Mouse (Mus musculus) midbrain, embryonic 14.5 days (tissue): ENCODE results near the gene Cdipt. TPM values are rescaled to one million over a fixed set of nuclear protein-coding genes. Genes with fewer than 3 reads are reported as not detected.
A peak's percentile ranks its signal among the peaks of the same experiment; 100 is the strongest.

Source experiments
- ATAC-seq: fragments of 200-750 bp; cut with Nextera tagmentation; 2 replicates; pipeline ENCODE4 v1.8.0; 2017; ENCODE audit warnings: moderate number of reproducible peaks, moderate library complexity; ENCODE audit not compliant: low FRiP score, low TSS enrichment
- DNase-seq: peaks from one replicate; pipeline ENCODE4 v3.0.0-alpha.2; 2015
- H3K27ac ChIP-seq: fragments of 300-500 bp; sonication (generic); replicated peaks from 2 replicates; pipeline ENCODE4 v1.5.1; 2014; ENCODE audit warnings: mild to moderate bottlenecking, low read depth, low read length, moderate library complexity
- H3K27me3 ChIP-seq: fragments of 300-500 bp; sonication (generic); 2 replicates; pipeline ENCODE4 v1.6.1; 2014; ENCODE audit warnings: low read length, control low read depth, mixed read lengths; ENCODE audit not compliant: control insufficient read depth, insufficient read depth
- H3K36me3 ChIP-seq: fragments of 300-500 bp; sonication (generic); 2 replicates; pipeline ENCODE4 v1.6.1; 2014; ENCODE audit warnings: low read length, control low read depth; ENCODE audit not compliant: control insufficient read depth, insufficient read depth
- H3K4me1 ChIP-seq: fragments of 300-500 bp; sonication (generic); 2 replicates; pipeline ENCODE4 v1.6.1; 2014; ENCODE audit warnings: mild to moderate bottlenecking, antibody characterized with exemption, low read length, control low read depth; ENCODE audit not compliant: control insufficient read depth, insufficient read depth
- H3K4me2 ChIP-seq: fragments of 300-500 bp; sonication (generic); 2 replicates; pipeline ENCODE4 v1.6.1; 2014; ENCODE audit warnings: mild to moderate bottlenecking, low read length, moderate library complexity
- H3K4me3 ChIP-seq: fragments of 300-500 bp; sonication (generic); replicated peaks from 2 replicates; pipeline ENCODE4 v1.5.1; 2014; ENCODE audit warnings: low read depth, low read length
- H3K9ac ChIP-seq: fragments of 300-500 bp; sonication (generic); replicated peaks from 2 replicates; pipeline ENCODE4 v1.6.1; 2014; ENCODE audit warnings: mild to moderate bottlenecking, low read length, moderate library complexity
- H3K9me3 ChIP-seq: fragments of 300-500 bp; sonication (generic); 2 replicates; pipeline ENCODE4 v1.6.1; 2016; ENCODE audit warnings: low read length, control low read depth, mixed read lengths; ENCODE audit not compliant: control insufficient read depth
- WGBS: fragments of 180-500 bp; shearing (Covaris S2); extraction: QIAGEN DNeasy Blood & Tissue Kit; methylation state at CpG from one replicate; pipeline ENCODE4 v1.1.7; 2014; 5-methylcytosine and 5-hydroxymethylcytosine counted together
- polyA plus RNA-seq: library from polyadenylated mRNA; unstranded; fragments of >200 nt; fragmentation: Nextera tagmentation; extraction: Ambion mirVana; gene quantifications from 2 replicates; pipeline ENCODE4 v1.2.1, GENCODE M21; 2014

Cdipt gene
- 101 and 106 TPM in 2 replicates for polyA plus RNA-seq

GRCm38 (mm10) chr7:126975893-126975949 lies at the start of gene Cdipt:
Gene Cdipt (plus strand): TSS chr7:126975914.
- 0% methylated on average over 1 of the region's 1 CpGs for WGBS
- peaks cover 48% of the 10 kb centered on the region for H3K36me3 ChIP-seq
- peak within 1 kb of the TSS; percentile 96 for H3K9ac ChIP-seq
- H3K4me3 ChIP-seq, result peak within 1 kb of the TSS; percentile 90
- peaks cover 11% of the 10 kb centered on the region for H3K4me1 ChIP-seq
- no peak for DNase-seq
- no peaks in the 10 kb centered on the region for H3K9me3 ChIP-seq
- H3K27me3 ChIP-seq, result no peaks in the 10 kb centered on the region
- H3K27ac ChIP-seq, result peak within 1 kb of the TSS; percentile 95
- ATAC-seq, result no peak
- H3K4me2 ChIP-seq, result peak within 1 kb of the TSS; percentile 92

- Histone ChIP-seq H3K27me3 (no peaks in the 10 kb centered on the region), H3K4me3 (no peak overlapping the region), H3K27ac (no peak overlapping the region), H3K9me3 (no peaks in the 10 kb centered on the region), H3K4me1 (peaks cover 20% of the 10 kb centered on the region), H3K36me3 (peaks cover 2% of the 10 kb centered on the region), H3K4me2 (no peak overlapping the region), H3K9ac (no peak overlapping the region)
- WGBS, result 64% methylated on average over 3 of the region's 3 CpGs
- no peak for ATAC-seq
- DNase-seq, result no peak
These were observed 49.4 kb upstream of the Cdipt start for GRCm38 (mm10) chr7:126926299-126926698.

- no peaks in the 10 kb centered on the region for H3K27me3 ChIP-seq
- 4% methylated on average over 55 of the region's 56 CpGs for WGBS
- DNase-seq (peak; percentile 97), ATAC-seq (peak; percentile 94)
- no peaks in the 10 kb centered on the region for H3K9me3 ChIP-seq
- H3K4me2 ChIP-seq, result peak within 1 kb of the TSS; percentile 94
- peaks cover 18% of the 10 kb centered on the region for H3K36me3 ChIP-seq
- H3K4me1 ChIP-seq, result peaks cover 10% of the 10 kb centered on the region
- H3K4me3 ChIP-seq, result peak within 1 kb of the TSS; percentile 90
- H3K27ac ChIP-seq, result peak within 1 kb of the TSS; percentile 80
- H3K9ac ChIP-seq, result peak within 1 kb of the TSS; percentile 80
These were observed 47.2 kb upstream of the Cdipt start, which contains the start of gene Kctd13 for GRCm38 (mm10) chr7:126928384-126929037. Gene Kctd13 (plus strand): TSS chr7:126928879.

- Histone ChIP-seq H3K4me1 (peaks cover 10% of the 10 kb centered on the region), H3K9me3 (no peaks in the 10 kb centered on the region), H3K27ac (peak overlapping the region; percentile 80), H3K4me2 (peak overlapping the region; percentile 94), H3K9ac (peak overlapping the region; percentile 80), H3K36me3 (peaks cover 22% of the 10 kb centered on the region), H3K4me3 (peak overlapping the region; percentile 90), H3K27me3 (no peaks in the 10 kb centered on the region)
- DNase-seq (no peak), ATAC-seq (peak; percentile 79)
- WGBS, result under 1% methylated on average over 27 of the region's 27 CpGs
These were observed 46.7 kb upstream of the Cdipt start for GRCm38 (mm10) chr7:126929046-126929445.

- Histone ChIP-seq H3K27ac (no peak overlapping the region), H3K9me3 (no peaks in the 10 kb centered on the region), H3K4me1 (peaks cover 10% of the 10 kb centered on the region), H3K36me3 (peaks cover 51% of the 10 kb centered on the region), H3K9ac (no peak overlapping the region), H3K4me3 (no peak overlapping the region), H3K4me2 (no peak overlapping the region), H3K27me3 (no peaks in the 10 kb centered on the region)
- ATAC-seq (no peak), DNase-seq (no peak)
- 85% methylated on average over 2 of the region's 2 CpGs for WGBS
These were observed 43.1 kb upstream of the Cdipt start for GRCm38 (mm10) chr7:126932652-126933051.

- Histone ChIP-seq H3K27me3 (no peaks in the 10 kb centered on the region), H3K9me3 (no peaks in the 10 kb centered on the region), H3K4me1 (no peaks in the 10 kb centered on the region), H3K27ac (no peak overlapping the region), H3K36me3 (peaks cover 45% of the 10 kb centered on the region), H3K4me3 (no peak overlapping the region), H3K9ac (no peak overlapping the region), H3K4me2 (no peak overlapping the region)
- DNase-seq, result no peak
- 61% methylated on average over 6 of the region's 6 CpGs for WGBS
- ATAC-seq, result no peak
These were observed 34.5 kb upstream of the Cdipt start for GRCm38 (mm10) chr7:126941171-126941570.

- no peak for ATAC-seq
- Histone ChIP-seq H3K36me3 (peaks cover 40% of the 10 kb centered on the region), H3K4me1 (no peaks in the 10 kb centered on the region), H3K27me3 (no peaks in the 10 kb centered on the region), H3K27ac (no peak overlapping the region), H3K4me2 (no peak overlapping the region), H3K9ac (no peak overlapping the region), H3K9me3 (no peaks in the 10 kb centered on the region), H3K4me3 (no peak overlapping the region)
- WGBS, result 40% methylated on average over 5 of the region's 5 CpGs
- peak; percentile 11 for DNase-seq
These were observed 33.9 kb upstream of the Cdipt start for GRCm38 (mm10) chr7:126941801-126942200.

GRCm38 (mm10) chr7:126946530-126946929 lies 29.2 kb upstream of the Cdipt start:
- H3K4me3 ChIP-seq, result no peak overlapping the region
- no peak overlapping the region for H3K9ac ChIP-seq
- H3K27ac ChIP-seq, result no peak overlapping the region
- WGBS, result 43% methylated on average over 3 of the region's 3 CpGs
- DNase-seq (peak; percentile 43), ATAC-seq (no peak)
- H3K4me1 ChIP-seq, result peaks cover 15% of the 10 kb centered on the region
- H3K4me2 ChIP-seq, result no peak overlapping the region
- H3K27me3 ChIP-seq, result no peaks in the 10 kb centered on the region
- H3K9me3 ChIP-seq, result no peaks in the 10 kb centered on the region
- H3K36me3 ChIP-seq, result peaks cover 31% of the 10 kb centered on the region

- Histone ChIP-seq H3K4me3 (peak overlapping the region; percentile 64), H3K9ac (peak overlapping the region; percentile 81), H3K9me3 (no peaks in the 10 kb centered on the region), H3K4me2 (peak overlapping the region; percentile 98), H3K4me1 (peaks cover 30% of the 10 kb centered on the region), H3K27ac (peak overlapping the region; percentile 95), H3K27me3 (no peaks in the 10 kb centered on the region), H3K36me3 (peaks cover 21% of the 10 kb centered on the region)
- ATAC-seq, result no peak
- peak; percentile 9 for DNase-seq
- WGBS, result 75% methylated on average over 10 of the region's 10 CpGs
These were observed 27.1 kb upstream of the Cdipt start for GRCm38 (mm10) chr7:126948626-126949025.
